Mouse (Mus musculus) liver, postnatal 0 days (tissue): ENCODE measurements around the gene 1500009C09Rik. TPM values are rescaled to one million over a fixed set of nuclear protein-coding genes. Genes with fewer than 3 reads are reported as not detected.
A peak's percentile ranks its signal among the peaks of the same experiment; 100 is the strongest.

Experiments used
- ATAC-seq: fragments of 200-750 bp; cut with Nextera tagmentation; 2 replicates; pipeline ENCODE4 v1.8.0; 2017; ENCODE audit warnings: mild to moderate bottlenecking, moderate library complexity
- DNase-seq: peaks from one replicate; pipeline ENCODE4 v3.0.0-alpha.2; 2016
- H3K27ac ChIP-seq: fragments of 300-500 bp; sonication (generic); 2 replicates; pipeline ENCODE4 v1.5.1; 2014; ENCODE audit warnings: antibody characterized with exemption, moderate library complexity, mild to moderate bottlenecking, low read depth
- H3K27me3 ChIP-seq: fragments of 300-500 bp; sonication (generic); 2 replicates; pipeline ENCODE4 v1.6.1; 2014; ENCODE audit warnings: low read length, control low read depth, mixed read lengths; ENCODE audit not compliant: insufficient read depth
- H3K36me3 ChIP-seq: fragments of 300-500 bp; sonication (generic); replicated peaks from 2 replicates; pipeline ENCODE4 v1.6.1; 2014; ENCODE audit warnings: mild to moderate bottlenecking, control low read depth, low read length, moderate library complexity, mixed read lengths; ENCODE audit not compliant: insufficient read depth
- H3K4me1 ChIP-seq: fragments of 300-500 bp; sonication (generic); 2 replicates; pipeline ENCODE4 v1.6.1; 2014; ENCODE audit warnings: antibody characterized with exemption, mild to moderate bottlenecking, control low read depth; ENCODE audit not compliant: insufficient read depth
- H3K4me2 ChIP-seq: fragments of 300-500 bp; sonication (generic); 2 replicates; pipeline ENCODE4 v1.6.1; 2014; ENCODE audit warnings: low read depth, mild to moderate bottlenecking, low read length, moderate library complexity, mixed read lengths
- H3K4me3 ChIP-seq: fragments of 300-500 bp; sonication (generic); 2 replicates; pipeline ENCODE4 v1.5.1; 2014; ENCODE audit warnings: low read depth, low read length
- H3K9ac ChIP-seq: fragments of 300-500 bp; sonication (generic); replicated peaks from 2 replicates; pipeline ENCODE4 v1.6.1; 2014; ENCODE audit warnings: mild to moderate bottlenecking, moderate library complexity
- H3K9me3 ChIP-seq: fragments of 300-500 bp; sonication (generic); 2 replicates; pipeline ENCODE4 v1.6.1; 2016; ENCODE audit warnings: mild to moderate bottlenecking, control low read depth, low read length, mixed read lengths
- CTCF ChIP-seq: sonication (generic); IDR thresholded peaks from 2 replicates; pipeline ENCODE4 v1.5.1; 2016; ENCODE audit warnings: antibody characterized with exemption, low read depth
- EP300 ChIP-seq: IDR thresholded peaks from 2 replicates; pipeline ENCODE4 v1.6.1; 2016; ENCODE audit warnings: antibody characterized with exemption, low read depth, mild to moderate bottlenecking
- WGBS: fragments of 180-500 bp; shearing (Covaris S2); extraction: QIAGEN DNeasy Blood & Tissue Kit; methylation state at CpG from one replicate; pipeline ENCODE4 v1.1.7; 2014; ENCODE audit not compliant: insufficient replicate concordance; 5-methylcytosine and 5-hydroxymethylcytosine counted together
- polyA plus RNA-seq: library from polyadenylated mRNA; unstranded; fragments of >200 nt; fragmentation: Nextera tagmentation; extraction: Ambion mirVana; gene quantifications from 2 replicates; pipeline ENCODE4 v1.2.1, GENCODE M21; 2015

1500009C09Rik gene
- polyA plus RNA-seq, 1 experiment from 2014 or later: not detected

DNA sequence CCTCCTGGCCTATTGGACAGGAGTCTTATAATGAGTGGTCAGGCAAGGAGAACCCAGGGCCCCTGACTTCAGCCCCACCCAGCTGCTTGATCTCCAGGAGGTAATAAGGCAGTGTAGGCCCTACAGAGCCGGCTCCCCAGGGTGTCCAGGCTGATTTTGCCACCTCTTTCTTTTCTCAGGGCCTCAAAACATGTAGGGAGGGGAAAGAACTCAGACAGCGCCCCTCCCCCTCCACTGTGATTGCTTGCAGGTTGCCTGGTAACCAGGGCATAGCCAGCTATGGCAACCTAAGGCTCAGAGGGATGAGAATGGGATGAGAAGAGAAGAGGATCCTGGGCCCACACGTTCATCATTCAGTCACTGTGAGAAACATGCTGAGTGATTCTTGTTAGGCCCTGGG, 16.0 kb downstream of the 1500009C09Rik start:
- no peak for DNase-seq
- Histone ChIP-seq H3K9me3 (no peaks in the 10 kb centered on the region), H3K4me2 (no peak overlapping the region), H3K36me3 (no peaks in the 10 kb centered on the region), H3K4me1 (no peaks in the 10 kb centered on the region), H3K27ac (no peak overlapping the region), H3K4me3 (no peak overlapping the region), H3K27me3 (peaks cover 7% of the 10 kb centered on the region; the same call in 1 of the 2 replicates), H3K9ac (no peak overlapping the region)
- WGBS: 45% methylated on average over 3 of the region's 3 CpGs
- no peak for ATAC-seq
- no peak for TF ChIP-seq CTCF
- TF ChIP-seq EP300: no peak

DNA sequence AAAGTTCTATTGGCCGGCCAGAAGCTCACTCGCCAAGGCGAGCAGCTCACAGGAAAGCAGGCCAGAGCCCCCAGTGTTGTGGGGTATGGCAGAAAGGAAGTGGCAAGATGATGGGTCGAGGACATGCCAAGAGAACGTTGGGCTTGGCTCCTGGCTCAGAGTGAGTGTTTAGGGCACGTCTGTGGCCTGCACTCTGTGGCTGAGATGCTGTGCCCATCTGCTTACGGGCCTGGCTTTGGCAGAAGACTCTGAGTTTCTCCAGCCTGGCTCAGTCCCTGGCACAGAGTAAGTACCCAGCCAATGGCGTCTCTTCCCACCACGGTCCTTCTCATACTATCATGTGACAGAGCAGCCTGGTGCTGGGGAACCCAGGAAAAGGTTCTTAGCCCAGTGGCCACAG, 16.6 kb downstream of the 1500009C09Rik start:
- H3K4me3 ChIP-seq: no peak overlapping the region
- H3K36me3 ChIP-seq: no peaks in the 10 kb centered on the region
- H3K4me2 ChIP-seq: no peak overlapping the region
- no peaks in the 10 kb centered on the region for H3K9me3 ChIP-seq
- WGBS: 74% methylated on average over 9 of the region's 9 CpGs
- no peak overlapping the region for H3K9ac ChIP-seq
- peaks cover 12% of the 10 kb centered on the region; the same call in 1 of the 2 replicates for H3K27me3 ChIP-seq
- no peak for ATAC-seq
- no peak for DNase-seq
- TF ChIP-seq EP300 (no peak), CTCF (no peak)
- H3K4me1 ChIP-seq: no peaks in the 10 kb centered on the region
- H3K27ac ChIP-seq: no peak overlapping the region

DNA sequence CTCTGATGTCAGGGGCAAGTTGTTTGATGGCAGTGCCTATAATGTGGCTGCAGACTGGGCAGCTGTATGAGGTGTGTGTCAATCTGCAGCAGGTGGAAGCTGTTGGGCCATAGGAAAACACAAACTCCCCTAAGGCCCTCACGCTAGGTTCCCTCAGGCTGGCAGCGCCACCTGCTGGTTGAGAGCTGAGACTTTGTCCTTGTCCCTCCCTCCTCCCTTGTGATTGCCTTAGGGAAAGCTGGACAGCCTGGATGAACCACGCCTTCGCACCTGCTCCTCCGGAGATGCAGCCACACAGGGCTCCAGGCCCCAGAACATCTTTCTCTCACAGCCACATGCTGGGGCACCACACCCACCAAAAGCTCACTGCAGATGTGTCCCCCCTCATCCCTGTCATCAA, 19.0 kb downstream of the 1500009C09Rik start:
- H3K4me3 ChIP-seq: no peak overlapping the region
- 6% methylated on average over 5 of the region's 5 CpGs for WGBS
- no peak overlapping the region for H3K27ac ChIP-seq
- peak; percentile 84 for DNase-seq
- H3K4me1 ChIP-seq: peaks cover 8% of the 10 kb centered on the region
- no peaks in the 10 kb centered on the region for H3K9me3 ChIP-seq
- ATAC-seq: peak; percentile 76
- no peaks in the 10 kb centered on the region for H3K36me3 ChIP-seq
- TF ChIP-seq EP300: no peak
- peak; percentile 96 for TF ChIP-seq CTCF
- H3K4me2 ChIP-seq: no peak overlapping the region
- H3K9ac ChIP-seq: no peak overlapping the region
- H3K27me3 ChIP-seq: peaks cover 32% of the 10 kb centered on the region

DNA sequence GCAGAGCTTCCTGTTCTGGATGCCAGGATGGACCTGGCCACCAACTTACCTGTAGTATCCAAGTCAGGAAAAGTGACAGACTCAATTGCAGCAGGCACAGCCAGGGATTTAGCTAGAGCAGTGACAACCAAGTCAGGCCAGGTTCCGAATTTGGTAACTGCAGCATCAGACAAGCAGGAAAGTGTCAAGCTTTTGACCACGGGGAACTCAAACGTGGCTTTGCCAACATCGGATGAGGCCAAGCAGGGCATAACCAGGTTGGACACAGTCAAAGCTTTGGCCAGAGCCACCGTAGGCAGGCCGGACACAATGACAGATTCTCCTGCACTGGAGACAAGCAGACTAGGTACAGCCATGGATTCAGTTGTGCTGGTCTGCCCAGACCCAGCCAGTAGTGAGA, 20.1 kb downstream of the 1500009C09Rik start:
- H3K27me3 ChIP-seq: peaks cover 43% of the 10 kb centered on the region
- H3K4me3 ChIP-seq: no peak overlapping the region
- H3K9ac ChIP-seq: no peak overlapping the region
- ATAC-seq (no peak), DNase-seq (no peak)
- 68% methylated on average over 6 of the region's 6 CpGs for WGBS
- H3K4me1 ChIP-seq: peaks cover 8% of the 10 kb centered on the region
- no peaks in the 10 kb centered on the region for H3K36me3 ChIP-seq
- TF ChIP-seq EP300 (no peak), CTCF (no peak)
- no peak overlapping the region for H3K4me2 ChIP-seq
- H3K9me3 ChIP-seq: no peaks in the 10 kb centered on the region
- no peak overlapping the region for H3K27ac ChIP-seq

DNA sequence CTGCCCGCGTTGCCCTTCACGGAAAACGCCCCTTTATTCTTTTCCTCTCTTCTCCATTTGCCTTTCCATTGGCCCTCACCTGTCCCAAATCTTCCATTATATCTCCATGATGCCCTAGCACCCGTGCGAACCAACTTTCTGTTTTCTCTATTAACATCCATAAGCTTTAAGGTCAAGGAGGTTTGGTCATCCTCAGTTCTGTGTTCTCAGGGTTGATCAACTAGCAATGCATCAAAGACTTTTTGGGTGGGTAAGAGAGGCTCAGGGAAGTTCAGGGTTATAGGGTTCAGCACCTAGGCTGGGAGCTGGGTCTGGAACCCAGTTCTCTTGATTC, 22.4 kb downstream of the 1500009C09Rik start, which contains the start of gene Sept3:
TSS of gene Sept3 (plus strand) at position 301 of the 334 bp plus-strand sequence.
- no peak within 1 kb of the TSS for H3K9ac ChIP-seq
- no peak for ATAC-seq
- peak within 1 kb of the TSS; percentile 65 for H3K4me2 ChIP-seq
- peaks cover 47% of the 10 kb centered on the region for H3K27me3 ChIP-seq
- H3K4me1 ChIP-seq: peaks cover 8% of the 10 kb centered on the region
- no peak for DNase-seq
- H3K36me3 ChIP-seq: no peaks in the 10 kb centered on the region
- TF ChIP-seq CTCF (no peak), EP300 (no peak)
- WGBS: 27% methylated on average over 6 of the region's 6 CpGs
- H3K27ac ChIP-seq: no peak within 1 kb of the TSS
- H3K4me3 ChIP-seq: peak within 1 kb of the TSS; percentile 41
- no peaks in the 10 kb centered on the region for H3K9me3 ChIP-seq

DNA sequence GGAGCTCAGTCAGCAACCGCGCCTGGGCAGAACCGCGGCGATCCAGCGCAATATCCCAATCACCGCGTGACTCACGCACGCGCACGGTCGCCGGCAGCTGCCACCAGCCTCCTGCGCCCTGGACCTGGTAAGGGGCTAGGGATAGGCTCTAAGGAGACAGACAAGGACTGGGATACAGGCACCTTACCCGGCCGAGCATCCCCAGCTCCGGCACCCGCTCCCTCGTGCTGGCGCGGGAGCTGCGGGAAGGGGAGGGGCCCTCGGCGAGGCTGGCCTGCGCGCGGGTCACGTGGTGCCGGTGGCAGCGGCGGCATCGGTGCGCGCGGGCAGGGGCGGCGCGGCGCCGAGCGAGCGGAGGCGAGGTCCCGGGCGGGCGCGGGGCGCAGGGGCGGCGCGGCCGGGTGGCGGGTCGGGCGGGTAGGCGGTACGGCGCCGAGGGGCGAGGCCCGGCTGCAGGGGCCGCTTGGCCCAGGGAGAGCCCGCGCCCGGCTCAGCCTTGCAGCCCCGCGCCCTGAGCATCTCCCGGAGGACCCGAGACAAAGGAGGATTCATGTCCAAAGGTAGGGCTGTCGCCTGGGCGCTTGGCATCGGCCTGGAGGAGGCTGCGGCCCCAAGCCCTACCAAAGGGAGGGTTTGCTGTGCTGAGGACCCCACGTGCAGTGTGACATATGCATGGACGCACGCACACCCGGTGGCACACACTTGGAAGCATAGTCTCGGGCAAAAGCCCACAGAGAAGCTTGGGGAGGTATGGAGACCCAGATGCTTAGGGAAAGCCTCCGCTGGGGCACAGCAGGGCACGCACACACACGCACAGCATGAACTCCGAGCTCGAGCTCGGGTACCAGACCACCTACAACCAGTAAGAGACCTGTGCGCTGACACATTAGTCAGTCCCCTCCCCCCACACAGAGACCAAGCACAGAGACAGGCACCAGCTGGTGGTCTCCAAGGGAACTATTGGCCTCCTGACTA, 23.0 kb downstream of the 1500009C09Rik start:
- TF ChIP-seq CTCF (no peak), EP300 (no peak)
- no peak for DNase-seq

More for the DNA sequence above, 23.0 kb downstream of the 1500009C09Rik start:
- WGBS: 1% methylated on average over 77 of the region's 86 CpGs
- Histone ChIP-seq H3K4me1 (peaks cover 8% of the 10 kb centered on the region), H3K4me3 (peak overlapping the region; percentile 41), H3K27me3 (peaks cover 47% of the 10 kb centered on the region), H3K36me3 (no peaks in the 10 kb centered on the region), H3K4me2 (peak overlapping the region; percentile 65), H3K9ac (no peak overlapping the region), H3K9me3 (no peaks in the 10 kb centered on the region), H3K27ac (no peak overlapping the region)
- no peak for ATAC-seq
